Mouse (Mus musculus): ENCODE measurements around the gene Hemk1. TPM values are rescaled to one million over a fixed set of nuclear protein-coding genes. Genes with fewer than 3 reads are reported as not detected.

Hemk1 gene
- polyA plus RNA-seq, 1 experiment = 14.1 TPM

DNA sequence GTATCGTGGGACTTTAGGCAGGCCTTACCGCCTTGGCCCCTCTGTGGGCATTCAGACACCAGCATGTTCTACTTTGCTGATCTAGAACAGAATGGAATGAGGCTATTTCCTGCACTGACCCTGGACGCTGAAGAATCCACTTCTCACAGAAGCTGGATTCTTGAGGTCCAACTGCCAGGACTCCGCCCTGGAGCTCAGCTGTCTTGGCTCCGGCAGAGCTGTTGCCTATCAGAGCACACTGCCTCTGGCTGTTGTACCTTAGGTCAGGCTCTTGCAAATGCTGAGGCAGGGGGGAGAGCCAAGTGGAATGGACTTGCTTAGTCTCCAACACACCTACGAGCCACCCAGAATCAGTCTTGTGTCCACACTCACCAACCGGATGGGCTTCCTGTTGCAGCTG is 12.2 kb downstream of the Hemk1 start:
- Histone ChIP-seq H3ac (ENCODE audit: control insufficient read depth, insufficient read length, low read depth) (no peak overlapping the region), H3K4me3 (ENCODE audit: insufficient read depth, poor library complexity, severe bottlenecking) (no peak overlapping the region), H3K79me3 (ENCODE audit: low read depth) (no peaks in the 10 kb centered on the region), H3K36me3 (ENCODE audit: control insufficient read depth, insufficient read depth) (no peaks in the 10 kb centered on the region), H3K27me3 (ENCODE audit: control insufficient read depth, insufficient read depth, insufficient read length) (no peaks in the 10 kb centered on the region), H3K79me2 (ENCODE audit: control insufficient read depth, insufficient read depth) (no peaks in the 10 kb centered on the region)
- TF ChIP-seq MYOD1 (IDR thresholded peaks at IDR 0.05; ENCODE audit: control insufficient read depth, insufficient read length, low read depth) (no peak), MAX (IDR thresholded peaks at IDR 0.05) (no peak), CEBPB (IDR thresholded peaks at IDR 0.05; ENCODE audit: low read depth) (no peak)

DNA sequence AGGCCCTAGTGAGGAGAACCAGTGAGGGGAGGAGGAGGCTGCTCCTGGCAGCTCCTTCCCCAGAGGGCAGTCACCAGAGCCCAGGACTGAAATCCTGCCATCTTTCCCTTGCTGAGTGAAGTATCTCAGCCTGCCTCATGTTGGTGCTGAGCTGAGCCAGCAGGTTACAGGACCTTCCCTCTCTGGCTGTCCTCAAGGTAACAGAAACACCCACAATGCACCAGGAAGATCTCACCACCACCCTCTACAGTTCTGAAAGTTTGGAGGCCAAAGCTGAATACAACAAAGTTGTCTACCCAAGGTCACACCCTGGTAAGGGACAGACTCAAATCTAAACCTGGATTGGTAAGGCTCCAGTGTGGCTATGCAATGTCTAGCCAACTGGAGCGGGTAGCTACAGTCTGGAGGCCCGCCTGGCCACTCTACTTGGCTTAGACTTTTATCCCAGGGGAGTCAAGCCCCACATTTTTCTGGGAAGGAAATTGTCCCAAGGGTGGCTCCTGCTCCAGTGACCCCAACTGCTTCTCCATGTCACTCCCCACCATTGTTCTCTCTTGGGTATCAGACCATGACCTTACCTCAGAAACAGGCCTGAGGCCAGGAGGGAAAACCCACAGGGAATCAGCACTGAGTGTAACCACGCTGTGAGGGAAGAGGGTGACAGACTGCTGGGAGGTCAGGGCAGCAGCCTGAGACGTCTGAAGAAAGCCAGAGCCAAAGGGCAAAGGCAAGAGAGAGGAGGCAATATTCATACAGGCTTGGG is 13.2 kb downstream of the Hemk1 start:
- Histone ChIP-seq H3K36me3 (ENCODE audit: control insufficient read depth, insufficient read depth) (no peaks in the 10 kb centered on the region), H3K4me3 (ENCODE audit: insufficient read depth, poor library complexity, severe bottlenecking) (no peak overlapping the region), H3K79me2 (ENCODE audit: control insufficient read depth, insufficient read depth) (no peaks in the 10 kb centered on the region), H3ac (ENCODE audit: control insufficient read depth, insufficient read length, low read depth) (no peak overlapping the region), H3K79me3 (ENCODE audit: low read depth) (no peaks in the 10 kb centered on the region), H3K27me3 (ENCODE audit: control insufficient read depth, insufficient read depth, insufficient read length) (no peaks in the 10 kb centered on the region)
- no peak for TF ChIP-seq MYOD1 (IDR thresholded peaks at IDR 0.05; ENCODE audit: control insufficient read depth, insufficient read length, low read depth)
- TF ChIP-seq MAX (IDR thresholded peaks at IDR 0.05) = no peak
- TF ChIP-seq MYOG (IDR thresholded peaks at IDR 0.05; ENCODE audit: control insufficient read depth, extremely low read depth, insufficient read length) = no peak
- TF ChIP-seq USF1 (IDR thresholded peaks at IDR 0.05; ENCODE audit: low read depth) = no peak
- TF ChIP-seq CTCF (IDR thresholded peaks at IDR 0.05; ENCODE audit: control insufficient read depth, insufficient read depth, insufficient read length) = no peak
- TF ChIP-seq FOSL1 (IDR thresholded peaks at IDR 0.05; ENCODE audit: insufficient read depth, low read length, poor library complexity, severe bottlenecking) = no peak
- no peak for TF ChIP-seq CEBPB (IDR thresholded peaks at IDR 0.05; ENCODE audit: low read depth)

DNA sequence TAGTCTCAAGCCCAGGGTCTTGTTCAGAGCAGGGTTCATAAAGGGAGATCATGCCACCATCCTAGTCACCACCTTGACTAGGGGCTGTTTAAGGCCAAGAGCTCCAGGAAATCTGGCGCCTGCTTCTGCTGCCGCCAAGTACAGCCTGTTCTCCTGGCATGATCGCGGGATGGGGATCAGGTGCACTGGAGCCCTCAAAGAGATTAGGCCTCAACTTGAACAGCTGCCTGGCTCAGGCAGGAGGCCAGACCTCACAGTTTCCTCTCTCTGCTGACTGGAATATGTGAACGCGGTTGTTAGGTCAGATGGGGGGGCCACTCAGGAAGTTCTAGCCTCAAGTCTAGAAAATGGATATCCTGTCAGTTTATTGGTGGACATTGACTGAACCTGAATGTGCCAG is 14.6 kb downstream of the Hemk1 start:
- H3K79me3 ChIP-seq (ENCODE audit: low read depth) = no peaks in the 10 kb centered on the region
- no peaks in the 10 kb centered on the region for H3K27me3 ChIP-seq (ENCODE audit: control insufficient read depth, insufficient read depth, insufficient read length)
- no peaks in the 10 kb centered on the region for H3K36me3 ChIP-seq (ENCODE audit: control insufficient read depth, insufficient read depth)
- no peak overlapping the region for H3K4me3 ChIP-seq (ENCODE audit: insufficient read depth, poor library complexity, severe bottlenecking)
- H3K79me2 ChIP-seq (ENCODE audit: control insufficient read depth, insufficient read depth) = no peaks in the 10 kb centered on the region
- TF ChIP-seq CTCF (IDR thresholded peaks at IDR 0.05; ENCODE audit: control insufficient read depth, insufficient read depth, insufficient read length) = no peak
- no peak for TF ChIP-seq FOSL1 (IDR thresholded peaks at IDR 0.05; ENCODE audit: insufficient read depth, low read length, poor library complexity, severe bottlenecking)
- no peak for TF ChIP-seq USF1 (IDR thresholded peaks at IDR 0.05; ENCODE audit: low read depth)
- no peak for TF ChIP-seq MYOG (IDR thresholded peaks at IDR 0.05; ENCODE audit: control insufficient read depth, extremely low read depth, insufficient read length)
- TF ChIP-seq MAX (IDR thresholded peaks at IDR 0.05) = no peak
- no peak overlapping the region for H3ac ChIP-seq (ENCODE audit: control insufficient read depth, insufficient read length, low read depth)

DNA sequence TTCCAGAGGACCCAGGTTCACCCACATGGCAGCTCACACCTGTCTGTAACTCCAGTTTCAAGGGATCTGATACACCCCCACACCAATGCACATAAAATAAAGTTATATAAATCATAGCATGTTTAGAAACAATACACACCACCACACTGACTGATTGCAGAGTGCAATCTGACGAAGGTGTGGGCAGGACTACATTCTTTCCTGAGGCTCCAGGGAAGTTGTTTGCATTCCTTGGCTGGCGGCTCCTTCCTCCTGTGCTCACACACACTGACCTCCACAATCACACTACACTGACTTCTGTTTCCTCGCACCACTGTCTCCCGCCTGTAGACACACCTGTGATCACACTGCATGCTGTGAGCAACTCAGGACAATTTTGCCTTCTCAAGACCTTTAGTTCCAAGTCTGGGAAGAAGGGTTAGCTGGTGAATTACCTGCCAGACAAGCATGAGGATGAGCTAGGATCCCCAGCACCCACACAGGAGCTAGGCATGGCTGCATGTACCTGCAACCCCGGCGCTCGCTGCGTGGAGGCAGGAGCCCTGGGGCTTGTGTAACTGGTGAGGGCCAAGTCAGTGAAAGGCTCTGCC is 15.6 kb downstream of the Hemk1 start:
- Histone ChIP-seq H3K79me2 (ENCODE audit: control insufficient read depth, insufficient read depth) (no peaks in the 10 kb centered on the region), H3ac (ENCODE audit: control insufficient read depth, insufficient read length, low read depth) (no peak overlapping the region), H3K4me3 (ENCODE audit: insufficient read depth, poor library complexity, severe bottlenecking) (no peak overlapping the region), H3K79me3 (ENCODE audit: low read depth) (no peaks in the 10 kb centered on the region), H3K27me3 (ENCODE audit: control insufficient read depth, insufficient read depth, insufficient read length) (peaks cover 6% of the 10 kb centered on the region), H3K36me3 (ENCODE audit: control insufficient read depth, insufficient read depth) (no peaks in the 10 kb centered on the region)
- no peak for TF ChIP-seq MYOD1 (IDR thresholded peaks at IDR 0.05; ENCODE audit: control insufficient read depth, insufficient read length, low read depth)
- no peak for TF ChIP-seq CEBPB (IDR thresholded peaks at IDR 0.05; ENCODE audit: low read depth)
- no peak for TF ChIP-seq USF1 (IDR thresholded peaks at IDR 0.05; ENCODE audit: low read depth)
- TF ChIP-seq MAX (IDR thresholded peaks at IDR 0.05) = no peak
- TF ChIP-seq CTCF (IDR thresholded peaks at IDR 0.05; ENCODE audit: control insufficient read depth, insufficient read depth, insufficient read length) = no peak
- no peak for TF ChIP-seq MYOG (IDR thresholded peaks at IDR 0.05; ENCODE audit: control insufficient read depth, extremely low read depth, insufficient read length)

GRCm38 (mm10) chr9:107315791-107316190 is 22.4 kb downstream of the Hemk1 start:
- H3K27me3 ChIP-seq (ENCODE audit: control insufficient read depth, insufficient read depth, insufficient read length) = peaks cover 10% of the 10 kb centered on the region
- no peaks in the 10 kb centered on the region for H3K79me2 ChIP-seq (ENCODE audit: control insufficient read depth, insufficient read depth)
- no peak for TF ChIP-seq CTCF (IDR thresholded peaks at IDR 0.05; ENCODE audit: control insufficient read depth, insufficient read depth, insufficient read length)
- no peak for TF ChIP-seq MYOG (IDR thresholded peaks at IDR 0.05; ENCODE audit: control insufficient read depth, extremely low read depth, insufficient read length)
- no peak for TF ChIP-seq USF1 (IDR thresholded peaks at IDR 0.05; ENCODE audit: low read depth)
- TF ChIP-seq CEBPB (IDR thresholded peaks at IDR 0.05; ENCODE audit: low read depth) = no peak
- TF ChIP-seq FOSL1 (IDR thresholded peaks at IDR 0.05; ENCODE audit: insufficient read depth, low read length, poor library complexity, severe bottlenecking) = no peak
- TF ChIP-seq MYOD1 (IDR thresholded peaks at IDR 0.05; ENCODE audit: control insufficient read depth, insufficient read length, low read depth) = no peak
- no peak for TF ChIP-seq MAX (IDR thresholded peaks at IDR 0.05)

DNA sequence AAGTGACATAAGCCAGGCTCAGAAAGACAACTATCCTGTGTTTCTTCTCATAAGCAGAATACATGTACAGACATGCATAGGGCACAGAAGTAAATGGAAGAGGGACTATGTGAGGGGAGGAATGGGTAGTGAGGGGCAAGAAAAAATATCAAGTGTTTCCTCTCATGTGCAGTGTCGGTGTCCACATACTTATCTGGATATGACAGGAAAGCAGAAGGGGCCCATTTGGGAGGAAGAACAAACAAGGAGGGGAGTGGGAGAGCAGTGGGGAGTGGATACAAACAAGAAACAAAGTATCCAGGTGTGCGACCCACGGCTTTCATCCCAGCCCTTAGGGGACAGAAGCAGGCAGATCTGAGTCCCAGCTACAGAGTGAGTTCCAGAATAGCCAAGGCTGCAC is 24.2 kb downstream of the Hemk1 start:
- peaks cover 10% of the 10 kb centered on the region for H3K27me3 ChIP-seq (ENCODE audit: control insufficient read depth, insufficient read depth, insufficient read length)
- no peaks in the 10 kb centered on the region for H3K79me2 ChIP-seq (ENCODE audit: control insufficient read depth, insufficient read depth)
- H3K4me3 ChIP-seq (ENCODE audit: insufficient read depth, poor library complexity, severe bottlenecking) = no peak overlapping the region
- H3K79me3 ChIP-seq (ENCODE audit: low read depth) = no peaks in the 10 kb centered on the region
- H3K36me3 ChIP-seq (ENCODE audit: control insufficient read depth, insufficient read depth) = no peaks in the 10 kb centered on the region
- TF ChIP-seq MYOD1 (IDR thresholded peaks at IDR 0.05; ENCODE audit: control insufficient read depth, insufficient read length, low read depth) (no peak), USF1 (IDR thresholded peaks at IDR 0.05; ENCODE audit: low read depth) (no peak), FOSL1 (IDR thresholded peaks at IDR 0.05; ENCODE audit: insufficient read depth, low read length, poor library complexity, severe bottlenecking) (no peak), MAX (IDR thresholded peaks at IDR 0.05) (no peak), MYOG (IDR thresholded peaks at IDR 0.05; ENCODE audit: control insufficient read depth, extremely low read depth, insufficient read length) (no peak), CEBPB (IDR thresholded peaks at IDR 0.05; ENCODE audit: low read depth) (no peak), CTCF (IDR thresholded peaks at IDR 0.05; ENCODE audit: control insufficient read depth, insufficient read depth, insufficient read length) (no peak)
- no peak overlapping the region for H3ac ChIP-seq (ENCODE audit: control insufficient read depth, insufficient read length, low read depth)

More at GRCm38 (mm10) chr9:107315791-107316190, 22.4 kb downstream of the Hemk1 start:
- Histone ChIP-seq H3K36me3 (ENCODE audit: control insufficient read depth, insufficient read depth) (no peaks in the 10 kb centered on the region), H3K4me3 (ENCODE audit: insufficient read depth, poor library complexity, severe bottlenecking) (no peak overlapping the region), H3ac (ENCODE audit: control insufficient read depth, insufficient read length, low read depth) (no peak overlapping the region), H3K79me3 (ENCODE audit: low read depth) (no peaks in the 10 kb centered on the region)

Data from C2C12 (cell line).